Mouse (Mus musculus) activated CD4-positive, CD25-positive, alpha-beta regulatory T cell, adult 4 months (primary cell): Measurements from ENCODE around the gene Asic2. TPM values are rescaled to one million over a fixed set of nuclear protein-coding genes. Genes with fewer than 3 reads are reported as not detected.

Experiments
- ATAC-seq: one replicate; pipeline ENCODE4 v1.8.0; 2017
- polyA plus RNA-seq, 2 experiments: library from polyadenylated mRNA; unstranded; fragments of 100-300 nt; shearing (Covaris generic); gene quantifications; one replicate each; pipeline ENCODE4 v1.2.1; 2017

Gene Asic2
- polyA plus RNA-seq, 2 experiments from 2014 or later: not detected

DNA sequence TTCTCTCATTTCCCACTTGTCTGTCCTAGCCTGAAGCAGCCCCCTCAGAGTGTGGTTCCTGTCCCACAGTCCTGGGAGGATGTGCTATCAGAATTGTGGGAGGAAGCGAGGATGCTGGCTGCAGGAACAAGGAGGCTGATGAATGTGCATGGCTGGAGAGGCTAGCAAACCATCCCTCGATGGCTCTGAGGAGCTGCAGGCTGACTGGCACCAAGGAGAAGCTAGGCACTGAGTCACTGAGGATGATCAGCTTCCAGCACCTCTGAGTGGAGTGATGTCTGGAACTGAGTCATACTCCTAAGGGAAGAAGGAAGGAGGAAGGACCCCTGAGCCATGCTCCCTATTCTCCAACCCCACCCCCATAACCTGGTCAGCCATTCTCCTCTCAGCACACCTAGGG is 246.2 kb downstream of the Asic2 start:
- no peak for ATAC-seq

DNA sequence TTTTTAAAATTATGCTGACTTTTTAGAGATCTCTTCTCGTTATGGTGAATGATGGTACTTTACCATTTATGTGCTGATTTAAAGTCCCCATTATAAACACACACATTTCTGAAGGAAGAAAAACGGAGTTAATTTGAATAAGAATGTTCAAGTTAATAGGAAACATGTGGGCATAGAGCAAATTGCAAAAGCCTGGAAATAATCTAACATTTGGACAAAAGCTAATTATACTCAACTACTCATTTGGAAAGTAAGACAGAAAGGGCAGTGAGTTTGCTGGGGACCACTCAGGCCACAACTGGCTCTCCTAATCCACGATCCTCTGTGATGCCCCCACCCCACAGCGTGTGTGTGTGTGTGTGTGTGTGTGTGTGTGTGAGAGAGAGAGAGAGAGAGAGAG is 253.5 kb downstream of the Asic2 start:
- no peak for ATAC-seq

GRCm38 (mm10) chr11:81706996-81707395 is 261.3 kb downstream of the Asic2 start:
- ATAC-seq: no peak

DNA sequence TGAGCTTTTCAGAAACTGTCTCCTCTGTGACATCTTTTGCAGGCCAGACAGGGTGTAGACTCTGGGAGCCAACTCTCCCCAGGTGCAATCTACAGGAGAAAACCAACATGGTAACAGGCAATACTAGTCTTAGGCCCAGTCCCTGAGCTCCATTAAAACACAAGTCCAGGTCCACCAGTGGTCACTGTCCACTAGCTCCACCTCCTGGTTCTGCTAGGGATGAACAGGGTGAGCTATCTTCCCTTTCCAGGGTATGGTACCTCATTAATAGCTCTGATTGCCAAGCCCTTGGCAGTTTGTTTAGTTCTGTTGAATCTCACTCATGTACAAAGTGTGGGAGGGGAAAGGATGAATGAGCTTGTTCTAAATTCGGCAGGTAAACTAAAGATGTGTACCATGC is 270.2 kb downstream of the Asic2 start:
- ATAC-seq: no peak

DNA sequence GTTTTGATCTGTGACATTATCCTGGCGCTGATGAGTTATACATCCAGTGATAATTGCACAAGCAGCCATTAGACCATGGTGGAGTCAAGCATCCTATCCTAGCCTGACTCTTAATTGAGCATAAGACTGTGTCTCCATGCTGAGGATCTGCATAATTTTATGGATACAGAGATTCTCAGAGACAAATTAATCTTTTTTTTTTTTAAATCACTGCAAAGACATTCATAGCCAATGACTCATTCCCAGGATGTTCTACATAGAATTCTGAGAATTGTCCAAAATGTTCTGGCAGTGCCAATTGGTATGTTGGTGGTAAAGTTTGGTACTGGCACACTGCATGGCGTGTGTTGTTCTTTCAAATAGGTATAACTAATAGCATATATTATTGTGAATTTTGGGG is 272.8 kb downstream of the Asic2 start:
- ATAC-seq: no peak

DNA sequence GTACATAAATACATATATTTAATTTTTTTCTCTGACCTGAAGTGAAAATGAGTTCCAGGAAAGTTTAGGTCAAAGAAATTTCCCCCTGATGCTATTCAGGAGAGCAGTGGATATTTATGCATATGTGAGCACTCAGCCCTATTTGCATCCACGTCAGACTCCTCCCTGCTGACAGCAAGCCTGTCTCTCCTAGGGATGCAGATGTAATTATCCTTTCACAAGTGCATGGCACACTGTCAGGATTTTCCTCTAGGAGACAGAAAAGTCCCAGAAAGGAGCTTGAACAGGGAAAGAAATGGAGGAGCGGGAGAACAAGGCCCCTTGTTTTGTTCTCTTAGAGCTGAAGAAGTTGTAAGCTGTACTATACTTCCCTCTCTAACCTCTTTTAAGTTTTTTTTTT is 287.7 kb downstream of the Asic2 start:
- ATAC-seq: no peak

DNA sequence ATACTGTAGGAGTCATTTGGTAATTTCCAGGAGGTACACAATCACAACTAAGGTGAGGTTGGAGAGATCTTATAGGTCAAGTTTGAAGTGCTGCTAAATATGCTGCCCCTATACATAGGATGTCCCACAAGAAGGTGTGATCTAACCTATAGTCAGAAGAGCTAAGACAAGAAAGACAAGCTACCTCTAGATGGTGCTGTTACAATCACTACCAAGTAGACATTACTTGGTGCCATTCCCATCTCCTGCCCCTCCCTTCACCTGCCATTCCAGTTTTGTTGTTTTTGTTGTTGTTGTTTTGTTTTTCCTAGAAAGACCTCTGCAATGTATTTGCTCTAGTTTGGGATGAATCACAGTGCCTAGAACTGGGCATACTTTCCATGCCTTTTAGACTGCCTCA is 296.5 kb downstream of the Asic2 start:
- ATAC-seq: no peak

DNA sequence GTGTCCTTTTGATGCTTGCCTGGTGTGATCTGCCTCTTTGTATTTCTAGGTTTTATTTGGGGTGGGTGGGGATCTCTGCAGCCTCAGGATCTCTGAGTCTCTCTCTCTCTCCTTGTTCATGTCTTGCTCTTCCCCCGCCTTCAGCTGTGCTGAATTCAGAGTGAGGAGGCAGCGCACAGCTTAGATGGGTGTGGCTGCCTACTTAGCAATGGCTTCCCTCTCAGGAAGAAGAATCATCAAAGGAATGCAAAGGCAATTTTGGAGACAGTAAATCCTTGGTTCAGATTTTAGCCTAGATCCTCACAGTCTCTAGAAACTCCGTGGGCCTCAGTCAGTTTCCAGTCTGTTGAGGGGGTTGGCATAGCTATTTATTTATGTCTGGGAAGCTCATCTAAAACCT is 297.8 kb downstream of the Asic2 start:
- no peak for ATAC-seq

DNA sequence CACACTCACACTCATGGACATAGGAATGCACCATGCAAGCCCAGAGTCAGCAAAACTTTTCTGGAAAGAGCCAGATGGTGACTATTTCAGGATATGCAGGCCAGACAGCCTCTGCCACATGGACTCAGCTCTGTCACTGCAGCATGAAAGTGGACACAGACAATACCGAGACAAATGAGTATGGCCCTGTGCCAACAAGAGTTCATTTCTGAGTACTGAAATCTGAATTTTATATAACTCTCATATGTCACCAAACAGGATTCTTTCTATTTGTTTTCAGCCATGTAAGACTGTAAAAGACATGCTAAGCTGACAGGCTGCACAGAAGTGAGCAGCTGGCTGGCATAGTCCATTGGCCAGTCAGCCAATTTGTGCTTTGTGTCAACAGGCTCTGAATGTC is 309.4 kb downstream of the Asic2 start:
- no peak for ATAC-seq

DNA sequence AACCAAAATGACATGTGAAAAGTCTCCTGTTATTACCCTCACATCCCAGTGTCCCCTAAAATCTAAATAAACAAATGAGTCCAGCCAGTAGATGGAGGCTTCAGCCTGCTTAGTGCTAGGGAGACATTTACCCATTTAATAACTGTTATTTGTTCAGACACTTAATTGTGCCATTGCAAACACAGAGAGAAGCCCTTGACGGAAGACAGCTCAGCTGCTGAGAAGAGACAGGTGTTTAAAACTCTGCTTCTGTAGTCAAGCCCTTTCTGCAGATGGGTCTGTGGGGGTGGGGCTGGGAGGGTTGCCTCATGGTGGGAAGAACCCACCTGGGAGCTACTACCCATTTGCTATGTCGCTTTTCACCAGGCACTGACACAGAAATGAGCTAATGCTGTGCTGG is 311.1 kb downstream of the Asic2 start:
- no peak for ATAC-seq

DNA sequence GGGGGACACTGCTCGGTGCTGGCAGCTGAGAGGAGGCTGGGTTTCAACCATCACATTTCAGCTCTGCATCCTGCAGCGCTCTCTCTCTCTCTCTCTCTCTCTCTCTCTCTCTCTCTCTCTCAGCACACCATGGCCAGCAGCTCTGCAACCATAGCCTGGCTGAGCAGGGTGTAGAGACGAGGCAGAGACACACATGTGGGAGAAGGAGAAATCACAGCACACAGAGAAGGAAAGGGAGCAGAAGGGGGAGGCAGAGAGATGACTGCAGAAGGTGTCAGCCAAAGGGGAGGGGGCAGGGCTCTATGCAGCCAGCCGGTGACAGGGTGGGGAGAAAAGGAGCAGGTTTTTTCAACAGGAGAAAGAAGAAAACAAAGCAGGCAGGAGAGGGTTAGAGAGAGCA is 320.4 kb downstream of the Asic2 start:
- no peak for ATAC-seq

DNA sequence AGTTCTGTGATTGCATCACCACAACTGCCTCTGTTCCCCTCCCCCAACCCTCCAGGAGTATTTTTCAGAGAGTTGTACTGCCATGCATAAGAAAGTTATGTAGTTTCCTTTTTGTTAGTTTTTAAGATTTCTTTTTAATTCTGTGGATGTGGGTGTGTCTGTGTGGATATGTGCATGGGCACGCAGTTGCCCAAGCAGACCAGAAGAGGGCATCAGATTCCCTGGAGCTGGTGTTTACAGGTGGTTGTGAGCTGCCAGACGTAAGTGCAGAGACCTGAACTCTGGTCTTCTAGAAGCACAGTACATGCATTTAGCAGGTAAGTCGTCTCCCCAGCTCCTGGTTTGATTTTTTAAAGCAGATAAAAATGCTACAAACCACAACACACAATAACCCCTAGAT is 322.7 kb downstream of the Asic2 start:
- no peak for ATAC-seq

- ATAC-seq: no peak
Measured at GRCm38 (mm10) chr11:81636356-81636755, 331.9 kb downstream of the Asic2 start.

DNA sequence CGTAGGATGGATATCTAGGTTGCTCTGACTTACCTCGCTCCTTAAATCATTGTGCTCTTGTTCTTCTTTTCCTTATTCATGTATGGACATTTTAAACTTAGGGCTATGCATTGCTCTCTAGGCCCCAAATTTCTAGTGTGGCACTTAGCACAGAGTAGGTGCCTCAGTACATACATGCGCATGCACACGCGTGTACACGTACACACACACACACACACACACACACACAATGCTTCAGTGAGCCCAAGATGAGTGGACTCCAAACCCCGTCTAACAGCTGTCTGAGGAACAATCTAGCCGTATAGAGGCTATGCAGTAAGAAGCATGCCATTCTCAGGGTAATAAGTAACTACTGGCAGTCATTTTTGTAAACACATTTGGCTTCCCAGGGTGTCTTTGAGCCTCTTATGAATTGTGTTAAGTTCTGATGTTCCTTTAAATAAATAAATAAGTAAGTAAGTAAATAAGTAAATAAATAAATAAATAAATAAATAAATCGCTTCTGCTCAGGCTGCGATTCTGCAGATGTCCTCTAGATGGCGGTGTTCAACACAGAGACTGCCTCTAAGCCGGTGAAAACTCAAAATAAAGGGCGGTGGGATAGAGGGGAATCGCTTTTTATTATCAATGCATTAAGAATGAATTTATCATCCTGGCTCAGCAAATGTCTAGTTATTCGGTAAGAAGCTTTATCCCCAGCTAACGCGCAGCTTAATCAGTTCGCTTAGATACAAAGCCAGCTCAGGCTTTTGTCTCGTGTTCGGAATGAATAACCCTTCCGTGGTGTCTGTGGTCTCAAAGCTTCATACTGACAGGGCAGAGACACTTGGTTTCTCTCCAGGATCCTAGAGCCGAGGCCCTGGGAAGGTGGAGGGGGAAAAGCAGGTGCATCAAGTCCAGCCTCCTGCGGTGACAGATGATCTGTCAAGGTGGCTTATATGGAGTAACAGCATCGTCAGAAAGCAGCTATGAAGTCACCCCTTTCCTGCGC is 333.6 kb downstream of the Asic2 start:
- no peak for ATAC-seq

GRCm38 (mm10) chr11:81625199-81625598 is 343.1 kb downstream of the Asic2 start:
- ATAC-seq: no peak

DNA sequence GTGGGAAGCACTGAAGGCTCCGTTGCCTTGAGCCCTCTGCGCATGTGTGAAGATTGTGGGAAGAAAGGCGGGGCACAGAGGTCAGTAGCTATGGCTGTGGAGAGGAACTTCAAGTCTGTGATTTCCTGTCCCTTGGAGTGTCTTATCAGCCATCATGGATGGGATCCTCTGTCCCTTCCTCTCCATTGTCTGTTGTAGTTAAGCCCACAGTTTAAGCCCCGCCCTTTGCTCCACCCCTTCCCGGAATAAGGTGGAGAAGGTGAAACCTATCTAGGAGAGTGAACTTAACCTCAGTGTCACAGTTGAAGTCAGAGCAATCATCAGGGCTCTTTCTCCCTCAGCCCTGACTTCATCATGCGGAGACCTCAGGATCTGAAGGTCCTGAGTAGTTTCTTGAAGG is 347.7 kb downstream of the Asic2 start:
- no peak for ATAC-seq

- no peak for ATAC-seq
Measured at GRCm38 (mm10) chr11:81616437-81616836, 351.8 kb downstream of the Asic2 start.

- no peak for ATAC-seq
Measured at GRCm38 (mm10) chr11:81613869-81614620, 354.2 kb downstream of the Asic2 start.

DNA sequence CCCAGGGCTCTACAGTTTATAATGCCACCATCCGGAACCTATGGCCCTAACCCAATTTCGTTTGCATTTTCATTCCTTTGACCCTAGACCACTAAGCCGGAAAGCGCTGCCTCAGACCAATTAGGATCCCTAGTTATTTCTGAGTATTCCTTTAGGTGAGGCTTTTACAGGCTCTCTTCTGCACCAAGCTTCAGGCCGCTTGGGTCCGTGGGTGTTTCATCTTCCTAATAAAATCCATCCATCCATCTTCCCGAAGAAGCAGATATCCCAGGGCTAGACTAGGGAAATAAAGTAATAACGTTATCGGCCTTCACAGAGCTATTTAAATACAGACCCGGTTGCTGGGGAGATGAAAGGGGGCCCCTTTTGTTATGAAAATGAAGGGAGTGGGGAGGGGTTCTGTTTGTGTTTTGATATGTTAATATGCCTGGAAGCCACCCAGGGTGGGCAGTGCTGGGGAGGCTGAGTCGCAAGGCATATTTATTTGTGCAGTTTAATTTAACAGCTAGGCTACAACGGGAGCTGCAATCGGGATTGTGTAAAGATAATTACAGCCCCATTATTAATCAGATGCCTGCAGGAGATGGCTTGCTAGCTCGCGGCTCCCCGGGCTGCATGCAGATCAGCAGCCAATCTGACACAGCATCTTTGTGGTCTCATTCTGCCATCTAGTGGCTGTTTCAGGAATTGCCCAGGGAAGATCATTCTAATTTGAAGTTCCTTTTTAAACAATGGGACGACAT is 355.3 kb downstream of the Asic2 start:
- ATAC-seq: no peak

- no peak for ATAC-seq
Measured at GRCm38 (mm10) chr11:81611948-81612797, 356.1 kb downstream of the Asic2 start.

DNA sequence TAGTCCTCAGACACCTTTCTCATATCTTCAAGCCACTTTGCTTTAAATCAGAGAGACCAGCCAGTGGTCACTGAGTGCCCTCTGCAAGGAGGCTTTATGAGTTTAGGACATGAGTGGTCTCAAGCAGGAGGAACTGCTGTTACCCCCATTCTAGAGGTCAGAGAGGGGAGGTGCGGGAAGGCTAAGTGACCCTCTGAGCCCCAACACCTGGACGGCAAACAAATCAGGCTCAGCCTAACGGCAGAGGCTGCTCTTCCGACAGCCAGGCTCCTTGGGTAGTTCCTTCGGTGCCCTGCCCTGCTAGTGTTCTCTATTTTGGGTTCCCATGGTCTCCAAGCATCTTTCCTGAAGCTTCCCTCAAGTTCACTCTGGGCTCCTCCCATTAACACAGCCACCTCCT is 357.8 kb downstream of the Asic2 start:
- ATAC-seq: no peak

- ATAC-seq: no peak
Measured at GRCm38 (mm10) chr11:81602971-81603370, 365.3 kb downstream of the Asic2 start.
